Mouse (Mus musculus) heart, adult 2 months (tissue): ENCODE data around the gene Magi2. TPM values are rescaled to one million over a fixed set of nuclear protein-coding genes. Genes with fewer than 3 reads are reported as not detected.

ENCODE experiments used
- DNase-seq, 2 experiments: peaks; one replicate each; pipeline ENCODE4 v3.0.0; 2021
- H3K27ac ChIP-seq: fragments of 200-600 bp; 2 replicates; pipeline ENCODE4 v1.8.1; 2022
- H3K27me3 ChIP-seq: fragments of 200-500 bp; 2 replicates; pipeline ENCODE4 v1.6.1; 2012; ENCODE audit warnings: mild to moderate bottlenecking, low read length, inconsistent platforms, mixed read lengths; ENCODE audit not compliant: control insufficient read depth, insufficient read depth
- H3K36me3 ChIP-seq: fragments of 200-500 bp; 2 replicates; pipeline ENCODE4 v1.6.1; 2012; ENCODE audit warnings: low read length, inconsistent platforms; ENCODE audit not compliant: control insufficient read depth, insufficient read depth
- H3K4me1 ChIP-seq: fragments of 200-500 bp; 2 replicates; pipeline ENCODE4 v1.6.1; 2011; ENCODE audit warnings: low read length; ENCODE audit not compliant: control insufficient read depth, insufficient read depth
- H3K4me3 ChIP-seq: fragments of 200-600 bp; 2 replicates; pipeline ENCODE4 v1.8.1; 2022
- H3K79me2 ChIP-seq: fragments of 200-500 bp; replicated peaks from 2 replicates; pipeline ENCODE4 v1.6.1; 2012; ENCODE audit warnings: mild to moderate bottlenecking, inconsistent platforms, low read length, moderate library complexity, mixed read lengths; ENCODE audit not compliant: control insufficient read depth, insufficient read depth
- H3K9ac ChIP-seq: fragments of 200-500 bp; 2 replicates; pipeline ENCODE4 v1.6.1; 2012; ENCODE audit warnings: low read depth, mild to moderate bottlenecking, control low read depth, inconsistent platforms, low read length, mixed read lengths
- CTCF ChIP-seq: fragments of 200-600 bp; IDR thresholded peaks from 2 replicates; pipeline ENCODE4 v1.8.1; 2022; ENCODE audit warnings: antibody characterized with exemption, mild to moderate bottlenecking, moderate library complexity
- EP300 ChIP-seq: fragments of 200-500 bp; IDR thresholded peaks from 2 replicates; pipeline ENCODE4 v1.6.1; 2011; ENCODE audit warnings: low read depth, low read length, control low read depth; ENCODE audit not compliant: insufficient read depth
- POLR2A ChIP-seq: fragments of 200-500 bp; IDR thresholded peaks from 2 replicates; pipeline ENCODE4 v1.6.1; 2011; ENCODE audit warnings: mild to moderate bottlenecking, low read depth, low read length, control low read depth; ENCODE audit not compliant: insufficient read depth
- WGBS: fragments of 180-500 bp; shearing (Covaris S2); methylation state at CpG from one replicate; pipeline ENCODE4 v1.1.7; 2018; 5-methylcytosine and 5-hydroxymethylcytosine counted together
- intact Hi-C: fragments of 180-260 bp; cut with DNase I; formaldehyde crosslinking; loops from one replicate; pipeline ENCODE4 v1.15.1; 2025
- polyA plus RNA-seq: library from polyadenylated mRNA; depleted of rRNA; stranded (reverse); fragments of >200 nt; gene quantifications from 2 replicates; pipeline ENCODE4 v1.2.3, GENCODE M21; 2012
- total RNA-seq, 2 experiments: library from RNA; stranded (reverse); gene quantifications; 2 replicates each; pipeline ENCODE4 v1.2.3; 2021

Gene Magi2
- total and polyA plus RNA-seq, 3 experiments: 2.0 to 8.2 (median 7.0) TPM

- Histone ChIP-seq H3K79me2 (no peaks in the 10 kb centered on the region), H3K4me1 (no peaks in the 10 kb centered on the region), H3K9ac (no peak overlapping the region), H3K27ac (no peak overlapping the region), H3K27me3 (no peaks in the 10 kb centered on the region), H3K4me3 (no peak overlapping the region), H3K36me3 (no peaks in the 10 kb centered on the region)
- TF ChIP-seq CTCF (no peak), EP300 (no peak), POLR2A (no peak)
- WGBS: 18% methylated on average over 1 of the region's 1 CpGs
- intact Hi-C loops: no loop called here
- peak in 1 of 2 experiments; percentile 19 for DNase-seq
Measured at GRCm38 (mm10) chr5:20671826-20672225, 1445.0 kb downstream of the Magi2 start.

GRCm38 (mm10) chr5:20674523-20674922 is 1447.7 kb downstream of the Magi2 start:
- no peaks in the 10 kb centered on the region for H3K27me3 ChIP-seq
- no peaks in the 10 kb centered on the region for H3K79me2 ChIP-seq
- no peak overlapping the region for H3K9ac ChIP-seq
- DNase-seq: peak in 1 of 2 experiments; percentile 40
- H3K27ac ChIP-seq: no peak overlapping the region
- H3K36me3 ChIP-seq: no peaks in the 10 kb centered on the region
- 61% methylated on average over 8 of the region's 8 CpGs for WGBS
- H3K4me3 ChIP-seq: no peak overlapping the region
- no peaks in the 10 kb centered on the region for H3K4me1 ChIP-seq
- intact Hi-C loops: no loop called here
- TF ChIP-seq EP300: no peak

GRCm38 (mm10) chr5:20675163-20675665 is 1448.4 kb downstream of the Magi2 start:
- intact Hi-C loops: no loop called here
- DNase-seq: no peak
- Histone ChIP-seq H3K79me2 (no peaks in the 10 kb centered on the region), H3K9ac (no peak overlapping the region), H3K36me3 (no peaks in the 10 kb centered on the region), H3K27me3 (no peaks in the 10 kb centered on the region), H3K4me1 (no peaks in the 10 kb centered on the region), H3K4me3 (no peak overlapping the region), H3K27ac (no peak overlapping the region)
- TF ChIP-seq POLR2A (no peak), EP300 (no peak), CTCF (no peak)

GRCm38 (mm10) chr5:20676193-20676871 is 1449.5 kb downstream of the Magi2 start:
- Histone ChIP-seq H3K9ac (no peak overlapping the region), H3K4me1 (no peaks in the 10 kb centered on the region), H3K79me2 (no peaks in the 10 kb centered on the region), H3K27ac (no peak overlapping the region), H3K4me3 (no peak overlapping the region), H3K36me3 (no peaks in the 10 kb centered on the region), H3K27me3 (no peaks in the 10 kb centered on the region)
- TF ChIP-seq POLR2A (no peak), EP300 (no peak), CTCF (no peak)
- intact Hi-C loops: no loop called here
- 44% methylated on average over 7 of the region's 7 CpGs for WGBS
- no peak for DNase-seq

- Histone ChIP-seq H3K27me3 (no peaks in the 10 kb centered on the region), H3K4me3 (no peak overlapping the region), H3K36me3 (no peaks in the 10 kb centered on the region), H3K4me1 (no peaks in the 10 kb centered on the region; the same call in 1 of the 2 replicates), H3K27ac (no peak overlapping the region), H3K79me2 (no peaks in the 10 kb centered on the region), H3K9ac (no peak overlapping the region)
- DNase-seq: no peak
- intact Hi-C loops: no loop called here
- TF ChIP-seq EP300 (no peak), POLR2A (no peak), CTCF (no peak)
- 47% methylated on average over 3 of the region's 3 CpGs for WGBS
Measured at GRCm38 (mm10) chr5:20677246-20677645, 1450.4 kb downstream of the Magi2 start.

GRCm38 (mm10) chr5:20678573-20678972 is 1451.7 kb downstream of the Magi2 start:
- Histone ChIP-seq H3K36me3 (no peaks in the 10 kb centered on the region), H3K27ac (no peak overlapping the region), H3K9ac (no peak overlapping the region), H3K4me3 (no peak overlapping the region), H3K27me3 (no peaks in the 10 kb centered on the region), H3K79me2 (no peaks in the 10 kb centered on the region), H3K4me1 (no peaks in the 10 kb centered on the region; the same call in 1 of the 2 replicates)
- 75% methylated on average over 3 of the region's 3 CpGs for WGBS
- intact Hi-C loops: no loop called here
- TF ChIP-seq CTCF (no peak), EP300 (no peak), POLR2A (no peak)
- DNase-seq: no peak
